Mouse (Mus musculus): ENCODE measurements around the gene Iqgap2. TPM values are rescaled to one million over a fixed set of nuclear protein-coding genes. Genes with fewer than 3 reads are reported as not detected.

Gene Iqgap2
- polyA plus RNA-seq, 2 experiments, result 10.5 to 12.7 TPM

GRCm38 (mm10) chr13:95719320-95720232, 172.1 kb downstream of the Iqgap2 start:
- no peak for TF ChIP-seq POLR2A (IDR thresholded peaks at IDR 0.05; ENCODE audit: borderline replicate concordance, extremely low read depth, insufficient read depth, insufficient read length)
- Histone ChIP-seq H3K36me3 (ENCODE audit: control insufficient read depth, insufficient read depth, low read length) (no peaks in the 10 kb centered on the region), H3K27ac (replicated peaks; ENCODE audit: low read depth, low read length) (no peak overlapping the region), H3K9me3 (ENCODE audit: control insufficient read depth, low read length) (no peaks in the 10 kb centered on the region), H3K4me2 (replicated peaks; ENCODE audit: low read depth, low read length, severe bottlenecking) (peak overlapping the region; percentile 31; the same call in 1 of the 2 replicates), H3K9ac (ENCODE audit: low read depth, low read length, severe bottlenecking) (no peak overlapping the region), H3K4me1 (ENCODE audit: control insufficient read depth, insufficient read depth, low read length) (no peaks in the 10 kb centered on the region), H3K4me3 (replicated peaks; ENCODE audit: low read length) (peak overlapping the region; percentile 21; the same call in 1 of the 2 replicates), H3K27me3 (ENCODE audit: control insufficient read depth, insufficient read depth, low read length) (no peaks in the 10 kb centered on the region)
- 58% methylated on average over 14 of the region's 14 CpGs for WGBS
- ATAC-seq (ENCODE audit: low FRiP score, low read depth) (peak; percentile 67), DNase-seq (ENCODE audit: low spot score) (peak; percentile 85)

- H3K4me3 ChIP-seq (replicated peaks; ENCODE audit: low read length), result no peak overlapping the region
- H3K4me1 ChIP-seq (ENCODE audit: control insufficient read depth, insufficient read depth, low read length), result no peaks in the 10 kb centered on the region
- DNase-seq (ENCODE audit: low spot score), result no peak
- no peaks in the 10 kb centered on the region for H3K27me3 ChIP-seq (ENCODE audit: control insufficient read depth, insufficient read depth, low read length)
- H3K4me2 ChIP-seq (replicated peaks; ENCODE audit: low read depth, low read length, severe bottlenecking), result no peak overlapping the region
- no peak overlapping the region for H3K9ac ChIP-seq (ENCODE audit: low read depth, low read length, severe bottlenecking)
- no peaks in the 10 kb centered on the region for H3K9me3 ChIP-seq (ENCODE audit: control insufficient read depth, low read length)
- no peak for ATAC-seq (ENCODE audit: low FRiP score, low read depth)
- no peak for TF ChIP-seq POLR2A (IDR thresholded peaks at IDR 0.05; ENCODE audit: borderline replicate concordance, extremely low read depth, insufficient read depth, insufficient read length)
- no peak overlapping the region for H3K27ac ChIP-seq (replicated peaks; ENCODE audit: low read depth, low read length)
- WGBS, result 66% methylated on average over 4 of the region's 4 CpGs
- peaks cover 4% of the 10 kb centered on the region; the same call in 1 of the 2 replicates for H3K36me3 ChIP-seq (ENCODE audit: control insufficient read depth, insufficient read depth, low read length)
Measured at GRCm38 (mm10) chr13:95715356-95715755, 176.4 kb downstream of the Iqgap2 start.

GRCm38 (mm10) chr13:95714271-95714975, 177.3 kb downstream of the Iqgap2 start:
- peaks cover 4% of the 10 kb centered on the region; the same call in 1 of the 2 replicates for H3K36me3 ChIP-seq (ENCODE audit: control insufficient read depth, insufficient read depth, low read length)
- DNase-seq (ENCODE audit: low spot score) (peak; percentile 18), ATAC-seq (ENCODE audit: low FRiP score, low read depth) (peak; percentile 62)

GRCm38 (mm10) chr13:95712570-95713268, 179.0 kb downstream of the Iqgap2 start:
- 78% methylated on average over 9 of the region's 9 CpGs for WGBS
- ATAC-seq (ENCODE audit: low FRiP score, low read depth) (no peak), DNase-seq (ENCODE audit: low spot score) (no peak)
- H3K9me3 ChIP-seq (ENCODE audit: control insufficient read depth, low read length), result no peaks in the 10 kb centered on the region
- H3K4me3 ChIP-seq (replicated peaks; ENCODE audit: low read length), result no peak overlapping the region
- H3K4me2 ChIP-seq (replicated peaks; ENCODE audit: low read depth, low read length, severe bottlenecking), result no peak overlapping the region
- H3K27me3 ChIP-seq (ENCODE audit: control insufficient read depth, insufficient read depth, low read length), result no peaks in the 10 kb centered on the region
- no peak overlapping the region for H3K27ac ChIP-seq (replicated peaks; ENCODE audit: low read depth, low read length)
- H3K9ac ChIP-seq (ENCODE audit: low read depth, low read length, severe bottlenecking), result no peak overlapping the region
- TF ChIP-seq POLR2A (IDR thresholded peaks at IDR 0.05; ENCODE audit: borderline replicate concordance, extremely low read depth, insufficient read depth, insufficient read length), result no peak
- peaks cover 4% of the 10 kb centered on the region; the same call in 1 of the 2 replicates for H3K36me3 ChIP-seq (ENCODE audit: control insufficient read depth, insufficient read depth, low read length)
- no peaks in the 10 kb centered on the region for H3K4me1 ChIP-seq (ENCODE audit: control insufficient read depth, insufficient read depth, low read length)

More at GRCm38 (mm10) chr13:95714271-95714975, 177.3 kb downstream of the Iqgap2 start:
- Histone ChIP-seq H3K4me1 (ENCODE audit: control insufficient read depth, insufficient read depth, low read length) (no peaks in the 10 kb centered on the region), H3K4me2 (replicated peaks; ENCODE audit: low read depth, low read length, severe bottlenecking) (no peak overlapping the region), H3K9ac (ENCODE audit: low read depth, low read length, severe bottlenecking) (no peak overlapping the region), H3K9me3 (ENCODE audit: control insufficient read depth, low read length) (no peaks in the 10 kb centered on the region), H3K27ac (replicated peaks; ENCODE audit: low read depth, low read length) (no peak overlapping the region), H3K27me3 (ENCODE audit: control insufficient read depth, insufficient read depth, low read length) (no peaks in the 10 kb centered on the region), H3K4me3 (replicated peaks; ENCODE audit: low read length) (no peak overlapping the region)
- no peak for TF ChIP-seq POLR2A (IDR thresholded peaks at IDR 0.05; ENCODE audit: borderline replicate concordance, extremely low read depth, insufficient read depth, insufficient read length)
- WGBS, result 48% methylated on average over 3 of the region's 3 CpGs

GRCm38 (mm10) chr13:95712054-95712453, 179.7 kb downstream of the Iqgap2 start:
- ATAC-seq (ENCODE audit: low FRiP score, low read depth) (no peak), DNase-seq (ENCODE audit: low spot score) (no peak)
- no peak overlapping the region for H3K9ac ChIP-seq (ENCODE audit: low read depth, low read length, severe bottlenecking)
- TF ChIP-seq POLR2A (IDR thresholded peaks at IDR 0.05; ENCODE audit: borderline replicate concordance, extremely low read depth, insufficient read depth, insufficient read length), result no peak
- no peaks in the 10 kb centered on the region for H3K27me3 ChIP-seq (ENCODE audit: control insufficient read depth, insufficient read depth, low read length)
- H3K36me3 ChIP-seq (ENCODE audit: control insufficient read depth, insufficient read depth, low read length), result peaks cover 4% of the 10 kb centered on the region; the same call in 1 of the 2 replicates
- H3K4me3 ChIP-seq (replicated peaks; ENCODE audit: low read length), result no peak overlapping the region
- H3K9me3 ChIP-seq (ENCODE audit: control insufficient read depth, low read length), result no peaks in the 10 kb centered on the region
- no peaks in the 10 kb centered on the region for H3K4me1 ChIP-seq (ENCODE audit: control insufficient read depth, insufficient read depth, low read length)
- H3K27ac ChIP-seq (replicated peaks; ENCODE audit: low read depth, low read length), result no peak overlapping the region
- no peak overlapping the region for H3K4me2 ChIP-seq (replicated peaks; ENCODE audit: low read depth, low read length, severe bottlenecking)
